Mouse (Mus musculus) heart, embryonic 10.5 days (tissue): ENCODE measurements around the gene Amfr. TPM values are rescaled to one million over a fixed set of nuclear protein-coding genes. Genes with fewer than 3 reads are reported as not detected.

Source experiments
- DNase-seq: peaks from one replicate; pipeline ENCODE4 v3.0.0-alpha.2; 2017; ENCODE audit warnings: low spot score
- H3K27ac ChIP-seq: fragments of 300-500 bp; sonication (generic); 2 replicates; pipeline ENCODE4 v1.5.1; 2016; ENCODE audit warnings: mild to moderate bottlenecking
- H3K27me3 ChIP-seq: fragments of 300-500 bp; sonication (generic); 2 replicates; pipeline ENCODE4 v1.6.1; 2016; ENCODE audit warnings: mild to moderate bottlenecking; ENCODE audit not compliant: poor library complexity, insufficient read depth, severe bottlenecking
- H3K36me3 ChIP-seq: fragments of 300-500 bp; sonication (generic); 2 replicates; pipeline ENCODE4 v1.6.1; 2016; ENCODE audit warnings: mild to moderate bottlenecking, moderate library complexity
- H3K4me1 ChIP-seq: fragments of 300-500 bp; sonication (generic); 2 replicates; pipeline ENCODE4 v1.6.1; 2016; ENCODE audit warnings: mild to moderate bottlenecking
- H3K4me3 ChIP-seq: fragments of 300-500 bp; sonication (generic); 2 replicates; pipeline ENCODE4 v1.5.1; 2016; ENCODE audit warnings: mild to moderate bottlenecking, moderate library complexity
- H3K9me3 ChIP-seq: fragments of 300-500 bp; sonication (generic); 2 replicates; pipeline ENCODE4 v1.6.1; 2016; ENCODE audit warnings: mild to moderate bottlenecking, moderate library complexity
- WGBS: fragments of 180-500 bp; shearing (Covaris S2); methylation state at CpG from one replicate; pipeline ENCODE4 v1.1.7; 2016; 5-methylcytosine and 5-hydroxymethylcytosine counted together
- polyA plus RNA-seq: library from polyadenylated mRNA; unstranded; fragments of >200 nt; fragmentation: Nextera tagmentation; extraction: Ambion mirVana; gene quantifications from 2 replicates; pipeline ENCODE4 v1.2.1, GENCODE M21; 2016

Amfr gene
- polyA plus RNA-seq, 1 experiment from 2014 or later = 57.9 TPM

- no peaks in the 10 kb centered on the region for H3K9me3 ChIP-seq
- no peak overlapping the region for H3K4me3 ChIP-seq
- WGBS = 90% methylated on average over 11 of the region's 11 CpGs
- DNase-seq = peak; percentile 72
- H3K36me3 ChIP-seq = peaks cover 89% of the 10 kb centered on the region
- H3K27ac ChIP-seq = no peak overlapping the region
- H3K4me1 ChIP-seq = 0 out of 2 replicates have a peak, but pooled peaks cover 1% of the 10 kb centered on the region
- no peaks in the 10 kb centered on the region for H3K27me3 ChIP-seq
Measured at GRCm38 (mm10) chr8:93974602-93975186, 37.9 kb downstream of the Amfr start.

- H3K36me3 ChIP-seq = peaks cover 82% of the 10 kb centered on the region
- H3K27me3 ChIP-seq = no peaks in the 10 kb centered on the region
- H3K4me3 ChIP-seq = no peak overlapping the region
- no peak overlapping the region for H3K27ac ChIP-seq
- WGBS = 91% methylated on average over 13 of the region's 13 CpGs
- no peaks in the 10 kb centered on the region for H3K9me3 ChIP-seq
- DNase-seq = peak; percentile 63
- H3K4me1 ChIP-seq = 0 out of 2 replicates have a peak, but pooled peaks cover 4% of the 10 kb centered on the region
Measured at GRCm38 (mm10) chr8:93973831-93974375, 38.7 kb downstream of the Amfr start.

- H3K27me3 ChIP-seq = no peaks in the 10 kb centered on the region
- no peaks in the 10 kb centered on the region for H3K9me3 ChIP-seq
- peaks cover 74% of the 10 kb centered on the region for H3K36me3 ChIP-seq
- H3K4me1 ChIP-seq = 0 out of 2 replicates have a peak, but pooled peaks cover 4% of the 10 kb centered on the region
- no peak overlapping the region for H3K27ac ChIP-seq
- H3K4me3 ChIP-seq = no peak overlapping the region
- peak; percentile 58 for DNase-seq
- WGBS = 88% methylated on average over 14 of the region's 14 CpGs
Measured at GRCm38 (mm10) chr8:93972971-93973734, 39.5 kb downstream of the Amfr start.

- 87% methylated on average over 5 of the region's 5 CpGs for WGBS
- H3K27me3 ChIP-seq = no peaks in the 10 kb centered on the region
- H3K4me1 ChIP-seq = 0 out of 2 replicates have a peak, but pooled peaks cover 4% of the 10 kb centered on the region
- H3K36me3 ChIP-seq = peaks cover 67% of the 10 kb centered on the region
- no peak overlapping the region for H3K27ac ChIP-seq
- H3K4me3 ChIP-seq = no peak overlapping the region
- no peaks in the 10 kb centered on the region for H3K9me3 ChIP-seq
- peak; percentile 70 for DNase-seq
Measured at GRCm38 (mm10) chr8:93972211-93972610, 40.4 kb downstream of the Amfr start.

GRCm38 (mm10) chr8:93971451-93971850 is 41.2 kb downstream of the Amfr start:
- Histone ChIP-seq H3K27ac (no peak overlapping the region), H3K4me3 (no peak overlapping the region), H3K27me3 (no peaks in the 10 kb centered on the region), H3K4me1 (0 out of 2 replicates have a peak, but pooled peaks cover 4% of the 10 kb centered on the region), H3K9me3 (no peaks in the 10 kb centered on the region), H3K36me3 (peaks cover 67% of the 10 kb centered on the region)
- peak; percentile 53 for DNase-seq
- WGBS = 94% methylated on average over 10 of the region's 10 CpGs

GRCm38 (mm10) chr8:93969626-93970340 is 42.9 kb downstream of the Amfr start:
- Histone ChIP-seq H3K27ac (no peak overlapping the region), H3K36me3 (peaks cover 57% of the 10 kb centered on the region), H3K4me3 (no peak overlapping the region), H3K4me1 (0 out of 2 replicates have a peak, but pooled peaks cover 4% of the 10 kb centered on the region), H3K9me3 (no peaks in the 10 kb centered on the region), H3K27me3 (no peaks in the 10 kb centered on the region)
- no peak for DNase-seq
- 72% methylated on average over 7 of the region's 7 CpGs for WGBS

GRCm38 (mm10) chr8:93968293-93968692 is 44.3 kb downstream of the Amfr start:
- Histone ChIP-seq H3K27ac (no peak overlapping the region), H3K4me3 (no peak overlapping the region), H3K9me3 (no peaks in the 10 kb centered on the region), H3K4me1 (0 out of 2 replicates have a peak, but pooled peaks cover 4% of the 10 kb centered on the region), H3K36me3 (peaks cover 42% of the 10 kb centered on the region), H3K27me3 (no peaks in the 10 kb centered on the region)
- 80% methylated on average over 6 of the region's 6 CpGs for WGBS
- no peak for DNase-seq

GRCm38 (mm10) chr8:93960909-93961308 is 51.7 kb downstream of the Amfr start:
- H3K27me3 ChIP-seq = no peaks in the 10 kb centered on the region
- peaks cover 2% of the 10 kb centered on the region; the same call in 1 of the 2 replicates for H3K36me3 ChIP-seq
- 64% methylated on average over 6 of the region's 6 CpGs for WGBS
- DNase-seq = no peak
- H3K4me3 ChIP-seq = no peak overlapping the region
- H3K4me1 ChIP-seq = peaks cover 8% of the 10 kb centered on the region; the same call in 1 of the 2 replicates
- no peaks in the 10 kb centered on the region for H3K9me3 ChIP-seq
- H3K27ac ChIP-seq = no peak overlapping the region

GRCm38 (mm10) chr8:93958402-93958801 is 54.2 kb downstream of the Amfr start:
- Histone ChIP-seq H3K27me3 (no peaks in the 10 kb centered on the region), H3K36me3 (peaks cover 12% of the 10 kb centered on the region; the same call in 1 of the 2 replicates), H3K4me3 (no peak overlapping the region), H3K27ac (no peak overlapping the region), H3K9me3 (no peaks in the 10 kb centered on the region), H3K4me1 (peaks cover 8% of the 10 kb centered on the region; the same call in 1 of the 2 replicates)
- DNase-seq = no peak
- 86% methylated on average over 9 of the region's 9 CpGs for WGBS

GRCm38 (mm10) chr8:93952511-93952910 is 60.1 kb downstream of the Amfr start:
- no peaks in the 10 kb centered on the region for H3K27me3 ChIP-seq
- H3K4me3 ChIP-seq = no peak overlapping the region
- 0 out of 2 replicates have a peak, but pooled peaks cover 3% of the 10 kb centered on the region for H3K4me1 ChIP-seq
- no peak for DNase-seq
- no peak overlapping the region for H3K27ac ChIP-seq
- 79% methylated on average over 9 of the region's 9 CpGs for WGBS
- no peaks in the 10 kb centered on the region for H3K9me3 ChIP-seq
- H3K36me3 ChIP-seq = peaks cover 24% of the 10 kb centered on the region

- H3K27ac ChIP-seq = no peak overlapping the region
- no peak for DNase-seq
- WGBS = 61% methylated on average over 14 of the region's 14 CpGs
- no peak overlapping the region for H3K4me3 ChIP-seq
- peaks cover 24% of the 10 kb centered on the region for H3K36me3 ChIP-seq
- no peaks in the 10 kb centered on the region for H3K27me3 ChIP-seq
- H3K4me1 ChIP-seq = peaks cover 16% of the 10 kb centered on the region
- no peaks in the 10 kb centered on the region for H3K9me3 ChIP-seq
Measured at GRCm38 (mm10) chr8:93950133-93950532, 62.5 kb downstream of the Amfr start.

GRCm38 (mm10) chr8:93946397-93946796 is 66.2 kb downstream of the Amfr start:
- H3K27ac ChIP-seq = no peak overlapping the region
- no peaks in the 10 kb centered on the region for H3K9me3 ChIP-seq
- WGBS = 96% methylated on average over 1 of the region's 1 CpGs
- DNase-seq = no peak
- peaks cover 23% of the 10 kb centered on the region for H3K4me1 ChIP-seq
- no peaks in the 10 kb centered on the region for H3K27me3 ChIP-seq
- no peak overlapping the region for H3K4me3 ChIP-seq
- H3K36me3 ChIP-seq = 0 out of 2 replicates have a peak, but pooled peaks cover 7% of the 10 kb centered on the region
